Mouse (Mus musculus) brain, embryonic 18.5 days (tissue): ENCODE measurements around the gene Tbc1d22a.

Experiments used
- DNase-seq: peaks from one replicate; pipeline ENCODE4 v3.0.0-alpha.2; 2012; ENCODE audit warnings: low read depth, low spot score

Gene Tbc1d22a

GRCm38 (mm10) chr15:86234517-86235441 lies 20.5 kb downstream of the Tbc1d22a start:
- no peak for DNase-seq

GRCm38 (mm10) chr15:86236252-86236651 lies 22.0 kb downstream of the Tbc1d22a start:
- no peak for DNase-seq

GRCm38 (mm10) chr15:86238076-86238475 lies 23.8 kb downstream of the Tbc1d22a start:
- DNase-seq: no peak

DNA sequence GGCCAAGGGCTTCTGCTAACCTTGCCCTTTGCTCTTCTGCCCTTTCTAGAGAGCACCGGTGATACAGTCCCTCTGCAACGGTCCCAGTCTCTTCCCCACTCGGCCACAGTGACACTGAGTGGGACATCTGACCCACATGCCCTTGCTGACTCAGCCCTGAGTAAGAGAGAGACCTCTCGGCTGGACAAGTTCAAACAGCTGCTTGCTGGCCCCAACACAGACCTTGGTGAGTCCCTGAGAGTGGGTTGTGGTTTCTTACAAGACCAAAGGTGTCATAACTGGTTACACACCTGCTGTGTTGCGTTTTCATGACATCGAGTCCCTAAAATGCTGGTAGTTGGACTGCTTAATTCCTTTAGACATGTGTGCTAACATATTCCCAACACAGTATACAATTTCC lies 24.8 kb downstream of the Tbc1d22a start:
- DNase-seq: no peak

- DNase-seq: no peak
These were observed 25.5 kb downstream of the Tbc1d22a start for GRCm38 (mm10) chr15:86239801-86240200.

DNA sequence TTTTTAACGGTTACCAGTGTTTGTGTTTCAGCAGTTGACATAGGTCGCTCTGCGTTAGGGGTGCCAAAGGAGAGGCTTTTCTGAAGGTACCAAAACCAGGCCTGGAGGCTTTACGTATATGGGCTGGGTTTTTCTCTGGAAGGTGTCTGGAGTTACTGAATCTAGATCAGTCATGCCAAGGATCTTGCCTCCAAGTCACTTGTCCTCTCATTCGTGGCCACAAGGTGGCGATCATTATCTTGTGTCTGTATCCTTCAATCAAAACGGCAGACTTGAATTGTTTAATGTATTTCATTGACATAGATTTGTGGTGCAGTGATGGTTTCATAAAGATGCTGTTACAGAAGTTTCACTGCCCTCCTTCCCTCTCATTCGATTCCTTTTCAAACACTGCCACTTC lies 29.4 kb downstream of the Tbc1d22a start:
- peak; percentile 61 for DNase-seq

GRCm38 (mm10) chr15:86244380-86244779 lies 30.1 kb downstream of the Tbc1d22a start:
- DNase-seq: no peak

GRCm38 (mm10) chr15:86250269-86250668 lies 36.0 kb downstream of the Tbc1d22a start:
- peak; percentile 46 for DNase-seq

GRCm38 (mm10) chr15:86252130-86252529 lies 37.9 kb downstream of the Tbc1d22a start:
- no peak for DNase-seq

DNA sequence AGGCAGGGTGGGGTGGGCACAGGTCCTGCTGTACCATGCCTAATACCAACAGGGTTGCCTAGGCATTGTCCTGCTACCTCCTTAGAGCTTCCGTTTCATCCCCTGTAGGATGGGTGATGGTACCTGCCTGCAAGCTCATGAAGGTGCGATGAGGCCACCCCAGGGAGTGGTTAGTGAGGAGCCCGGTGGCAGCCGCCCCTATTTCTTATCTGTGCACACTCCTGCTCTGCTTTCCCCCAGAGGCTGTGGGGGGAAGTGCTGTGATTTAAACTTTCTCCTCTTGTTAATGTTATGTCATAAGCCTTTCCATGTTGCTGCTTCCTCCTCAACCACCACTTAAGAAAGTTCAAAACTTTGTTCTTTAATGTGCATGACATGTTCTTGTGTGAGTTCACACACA lies 38.4 kb downstream of the Tbc1d22a start:
- no peak for DNase-seq

- no peak for DNase-seq
These were observed 39.2 kb downstream of the Tbc1d22a start for GRCm38 (mm10) chr15:86253411-86253810.

GRCm38 (mm10) chr15:86256201-86256600 lies 41.9 kb downstream of the Tbc1d22a start:
- DNase-seq: no peak

GRCm38 (mm10) chr15:86256728-86257179 lies 42.5 kb downstream of the Tbc1d22a start:
- DNase-seq: no peak

- no peak for DNase-seq
These were observed 43.8 kb downstream of the Tbc1d22a start for GRCm38 (mm10) chr15:86257916-86258685.

DNA sequence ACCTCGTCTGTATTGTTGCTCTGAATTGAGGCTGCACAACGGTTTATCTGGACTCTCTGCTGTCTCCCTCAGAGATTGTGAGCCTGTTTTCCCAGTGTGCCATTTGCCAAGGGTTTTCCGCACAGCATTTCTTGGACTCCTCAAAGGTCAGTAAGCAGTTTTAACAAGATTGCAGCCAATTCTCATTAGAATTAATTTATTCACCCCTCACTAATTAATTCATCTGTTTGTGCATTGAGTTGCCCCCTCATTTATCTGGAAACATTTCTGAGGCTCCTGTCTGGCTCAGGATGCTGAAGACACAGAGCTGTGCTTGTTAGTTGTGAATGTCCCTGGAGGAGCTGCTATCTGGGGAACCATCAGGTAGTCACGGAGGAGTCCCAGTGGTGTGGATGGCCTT lies 45.0 kb downstream of the Tbc1d22a start:
- DNase-seq: no peak

DNA sequence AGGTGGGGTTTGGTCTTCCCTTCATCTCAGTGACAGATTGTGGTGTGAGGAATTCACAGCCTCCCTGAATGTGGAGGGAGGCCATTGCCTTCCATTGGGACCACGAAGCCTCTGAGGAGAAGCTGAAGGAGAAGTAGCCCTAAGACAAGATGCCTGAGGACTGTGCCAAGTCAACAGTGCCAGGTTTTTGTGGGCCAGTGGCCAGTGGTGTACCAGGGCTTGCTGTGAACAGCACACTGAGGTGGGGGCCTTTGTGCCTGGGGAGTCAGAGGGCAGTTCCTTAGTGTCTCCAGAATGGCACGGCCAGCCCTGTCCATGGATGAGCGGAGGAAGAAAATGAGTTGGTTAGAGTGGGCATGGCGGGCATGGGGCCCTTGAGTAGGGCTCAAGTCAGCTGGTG lies 45.9 kb downstream of the Tbc1d22a start:
- DNase-seq: no peak

DNA sequence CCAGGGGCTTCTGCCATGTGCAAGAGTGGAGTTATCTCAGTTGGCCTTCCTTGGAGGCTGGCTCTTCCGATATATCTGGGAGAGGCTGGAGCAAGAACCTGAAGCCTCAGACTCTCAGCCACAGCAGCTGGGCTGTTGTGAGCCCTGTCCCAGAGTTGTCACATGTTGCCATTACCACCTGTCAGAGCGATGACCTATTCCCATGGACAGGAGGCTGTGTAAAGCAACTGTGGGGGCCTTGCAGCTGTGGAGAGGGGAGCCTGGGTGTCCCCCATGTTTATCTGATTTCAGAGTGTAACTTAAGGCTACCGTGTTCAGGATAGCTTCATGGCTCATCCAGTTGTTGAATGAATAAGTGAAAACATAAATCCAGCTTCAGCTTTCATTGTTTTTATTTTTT lies 50.1 kb downstream of the Tbc1d22a start:
- no peak for DNase-seq

- no peak for DNase-seq
These were observed 50.5 kb downstream of the Tbc1d22a start for GRCm38 (mm10) chr15:86264803-86265202.

GRCm38 (mm10) chr15:86266975-86267374 lies 52.7 kb downstream of the Tbc1d22a start:
- no peak for DNase-seq

- DNase-seq: no peak
These were observed 54.3 kb downstream of the Tbc1d22a start for GRCm38 (mm10) chr15:86268526-86268925.

DNA sequence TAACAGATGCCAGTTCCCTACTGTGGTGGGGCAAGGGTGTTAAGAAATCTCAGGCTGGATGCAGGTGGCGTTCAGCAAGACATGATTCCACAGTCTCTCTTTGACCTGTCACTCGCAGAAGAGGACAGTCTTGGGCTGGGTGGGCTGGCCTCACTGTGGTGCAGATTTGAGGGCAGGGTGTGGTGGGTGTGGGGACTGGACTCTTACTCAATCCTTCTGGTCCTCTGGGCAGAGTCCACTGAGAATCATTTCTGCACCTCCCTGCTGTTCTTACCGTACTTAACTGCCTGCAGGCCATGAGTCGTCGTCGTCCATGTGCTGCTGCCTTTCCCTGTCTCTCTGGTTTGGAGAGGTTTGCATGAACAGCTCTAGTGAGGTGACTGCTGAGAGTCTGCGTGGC lies 61.5 kb downstream of the Tbc1d22a start:
- DNase-seq: no peak

DNA sequence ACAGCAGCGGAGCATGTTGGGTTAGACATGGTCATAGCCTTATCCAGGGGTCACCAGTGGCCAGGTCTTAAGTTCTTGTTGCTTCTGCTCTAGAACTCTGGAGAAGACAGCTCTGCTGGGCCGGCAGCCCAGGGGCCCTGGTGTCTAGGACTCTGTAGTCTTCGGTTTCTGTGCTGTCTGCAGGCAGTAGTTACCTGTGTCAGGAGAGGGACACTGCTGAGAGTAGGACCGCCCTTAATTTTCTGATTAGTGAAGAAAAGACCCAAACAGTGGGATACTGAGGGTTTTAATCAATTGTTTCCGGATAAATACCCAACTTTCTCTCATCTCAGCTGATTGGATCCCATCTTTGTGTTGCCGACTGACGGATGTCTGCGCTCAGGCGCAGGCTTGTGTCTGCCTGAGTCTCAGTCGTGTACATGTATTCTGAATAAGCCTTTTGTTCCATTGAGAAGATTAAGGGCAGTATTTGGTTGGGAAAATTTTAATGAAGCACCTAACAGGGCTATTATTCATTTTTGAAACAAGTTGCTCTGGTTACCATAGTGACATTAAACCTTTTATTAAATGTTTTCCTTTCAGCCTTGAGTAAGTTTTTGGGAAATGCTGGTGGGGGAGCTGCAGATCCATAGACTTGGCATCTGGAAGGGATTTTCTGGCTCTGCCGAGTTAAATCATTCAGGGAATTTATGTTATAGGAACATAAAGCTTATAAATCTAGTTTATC lies 62.4 kb downstream of the Tbc1d22a start:
- no peak for DNase-seq
